Mouse (Mus musculus) lung, postnatal 4 days (tissue): ENCODE data around the gene Gm9887.
A peak's percentile ranks its signal among the peaks of the same experiment; 100 is the strongest.
"Not testable (repeated sequence)": the region's sequence is repeated elsewhere in the genome, so short reads cannot be mapped to it uniquely, and the experiment has no call there.

ENCODE experiments used
- DNase-seq, 2 experiments: peaks; one replicate each; pipeline ENCODE4 v3.0.0; 2021

The Gm9887 gene

GRCm38 (mm10) chr12:69385542-69386280, 13.5 kb upstream of the Gm9887 start:
- DNase-seq: no peak

- DNase-seq: no peak
Observed at GRCm38 (mm10) chr12:69384606-69385005, 12.3 kb upstream of the Gm9887 start.

- no peak for DNase-seq
Observed at GRCm38 (mm10) chr12:69382880-69383279, 10.6 kb upstream of the Gm9887 start.

- no peak for DNase-seq
Observed at GRCm38 (mm10) chr12:69378558-69379454, 6.5 kb upstream of the Gm9887 start.

GRCm38 (mm10) chr12:69377636-69378035, 5.4 kb upstream of the Gm9887 start:
- not testable (repeated sequence) for DNase-seq

GRCm38 (mm10) chr12:69377188-69377587, 4.9 kb upstream of the Gm9887 start:
- DNase-seq: no peak

- no peak for DNase-seq
Observed at GRCm38 (mm10) chr12:69376132-69376531, 3.9 kb upstream of the Gm9887 start.

- peak in 1 of 2 experiments; percentile 16 for DNase-seq
Observed at GRCm38 (mm10) chr12:69373850-69374766, 1.9 kb upstream of the Gm9887 start.

GRCm38 (mm10) chr12:69372731-69373331, 573 bp upstream of the Gm9887 start:
- peak; percentile 32 to 46 for DNase-seq

- no peak for DNase-seq
Observed at GRCm38 (mm10) chr12:69371421-69371853, 821 bp downstream of the Gm9887 start.

GRCm38 (mm10) chr12:69370936-69371335, 1.3 kb downstream of the Gm9887 start:
- DNase-seq: no peak

- no peak for DNase-seq
Observed at GRCm38 (mm10) chr12:69367557-69367956, 4.7 kb downstream of the Gm9887 start.

- DNase-seq: no peak
Observed at GRCm38 (mm10) chr12:69366424-69366823, 5.8 kb downstream of the Gm9887 start.

GRCm38 (mm10) chr12:69365757-69366156, 6.5 kb downstream of the Gm9887 start:
- no peak for DNase-seq

GRCm38 (mm10) chr12:69363899-69364762, 8.1 kb downstream of the Gm9887 start:
- peak; percentile 87 to 89 for DNase-seq

GRCm38 (mm10) chr12:69363110-69363509, 9.1 kb downstream of the Gm9887 start:
- DNase-seq: not testable (repeated sequence)

GRCm38 (mm10) chr12:69362388-69362787, 9.9 kb downstream of the Gm9887 start:
- DNase-seq: no peak

GRCm38 (mm10) chr12:69361919-69362318, 10.3 kb downstream of the Gm9887 start:
- no peak for DNase-seq

- DNase-seq: peak; percentile 99 to 100
Observed at GRCm38 (mm10) chr12:69360997-69361899, 11.0 kb downstream of the Gm9887 start.

- DNase-seq: peak; percentile 52 to 73
Observed at GRCm38 (mm10) chr12:69360655-69360996, 11.6 kb downstream of the Gm9887 start.
